Mouse (Mus musculus) brain, embryonic 18.5 days (tissue): Measurements from ENCODE around the gene Phf12.

Experiments
- DNase-seq: peaks from one replicate; pipeline ENCODE4 v3.0.0-alpha.2; 2012; ENCODE audit warnings: low read depth, low spot score

The Phf12 gene

DNA sequence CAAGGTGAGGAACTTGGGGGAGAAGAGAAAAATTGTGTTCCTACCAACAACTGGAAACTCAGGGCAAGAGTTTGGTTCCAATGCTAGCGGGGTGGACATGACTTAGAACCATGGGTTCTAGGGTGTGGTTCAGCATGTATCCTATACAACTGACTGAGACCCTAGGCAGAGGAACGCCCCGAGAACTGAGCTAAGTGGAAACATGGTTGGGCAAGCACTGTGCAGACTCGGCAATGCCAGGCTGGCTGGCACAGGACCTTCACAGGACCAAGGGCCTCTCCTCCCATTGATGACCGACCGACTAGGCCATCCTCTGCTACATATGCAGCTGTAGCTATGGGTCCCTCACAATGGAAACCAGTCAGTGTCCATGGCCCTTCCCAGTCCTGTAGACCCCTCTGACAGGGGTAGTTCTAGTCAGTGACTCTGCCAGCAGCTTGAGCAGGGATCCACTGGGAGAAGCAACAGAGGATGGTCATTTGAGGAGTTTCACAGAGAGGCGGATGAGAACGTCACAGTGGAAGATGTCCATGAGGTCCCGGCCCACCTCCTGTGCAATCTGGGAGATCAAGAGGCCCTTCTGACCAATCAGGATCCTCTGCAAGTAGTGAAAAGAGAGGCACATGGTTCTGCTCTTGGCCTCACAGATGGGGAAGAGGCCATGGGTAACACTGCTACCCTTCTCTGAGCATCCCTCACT lies 91.2 kb downstream of the Phf12 start:
- no peak for DNase-seq

GRCm38 (mm10) chr11:78074277-78074652 lies 91.7 kb downstream of the Phf12 start:
- DNase-seq: no peak

GRCm38 (mm10) chr11:78074666-78075065 lies 92.1 kb downstream of the Phf12 start:
- DNase-seq: no peak
